Mouse (Mus musculus) T-helper 1 cell (primary cell): ENCODE data around the gene Cep350.

Source experiments
- in situ Hi-C: fragments of 300-600 bp; cut with MboI, MseI; formaldehyde crosslinking; loops from one replicate; pipeline ENCODE4 v1.15.1; 2025; ENCODE audit warnings: high pct_unique_total_duplicates

The Cep350 gene

DNA sequence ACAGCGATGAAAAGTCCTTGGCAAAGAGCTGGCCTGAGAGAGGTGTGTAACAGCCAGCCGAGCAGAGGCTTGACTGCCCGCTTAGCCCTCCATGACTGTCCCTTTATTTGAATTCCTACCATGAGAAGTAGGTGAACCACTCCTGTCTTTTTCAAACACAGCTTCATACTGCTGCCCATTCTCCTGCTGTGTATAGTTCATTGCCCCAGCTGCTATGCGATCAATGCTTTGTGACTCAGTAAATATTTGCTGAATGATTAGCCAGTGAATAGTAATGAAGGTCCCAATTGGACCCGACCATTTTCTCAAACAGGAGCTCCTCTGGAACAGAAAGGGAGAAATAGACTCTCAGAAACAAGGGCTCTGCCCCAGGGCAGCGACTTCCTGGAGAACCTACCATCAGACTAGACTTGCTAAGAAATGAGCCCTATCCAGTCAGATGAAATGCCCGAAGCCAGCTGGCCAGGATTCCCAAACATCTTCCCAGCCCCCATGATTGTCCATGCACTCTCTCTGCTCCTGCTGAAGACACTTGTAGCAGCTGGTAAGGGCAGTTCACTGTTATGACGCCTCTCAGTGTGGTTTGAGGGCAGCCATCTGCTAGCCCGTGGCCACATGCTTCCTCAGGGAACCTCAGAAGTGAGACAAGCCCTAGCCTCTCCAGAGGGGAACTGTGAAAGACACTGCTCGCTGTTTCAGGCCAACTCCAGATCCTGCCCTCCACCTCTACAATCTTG, 163.2 kb downstream of the Cep350 start:
- in situ Hi-C loops: no loop called here

DNA sequence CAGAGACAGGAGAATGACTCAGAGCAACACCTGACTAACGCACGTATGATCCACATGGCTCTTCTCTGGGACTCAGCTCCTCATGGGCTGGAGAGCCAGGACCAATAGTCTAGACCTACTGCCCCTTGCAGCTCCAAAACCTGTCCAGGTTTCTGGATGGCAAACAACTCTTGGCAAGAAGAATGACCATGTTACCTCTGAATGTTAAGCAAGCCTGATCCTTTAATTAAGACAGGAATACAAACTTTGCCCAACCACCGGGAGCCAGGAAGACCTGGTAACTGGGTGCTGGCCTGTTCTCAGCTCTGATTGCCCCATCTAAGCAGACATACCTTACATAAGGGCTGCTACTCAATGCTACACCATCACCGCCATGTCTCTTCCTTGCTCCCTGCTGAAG, 164.8 kb downstream of the Cep350 start:
- in situ Hi-C loops: no loop called here

DNA sequence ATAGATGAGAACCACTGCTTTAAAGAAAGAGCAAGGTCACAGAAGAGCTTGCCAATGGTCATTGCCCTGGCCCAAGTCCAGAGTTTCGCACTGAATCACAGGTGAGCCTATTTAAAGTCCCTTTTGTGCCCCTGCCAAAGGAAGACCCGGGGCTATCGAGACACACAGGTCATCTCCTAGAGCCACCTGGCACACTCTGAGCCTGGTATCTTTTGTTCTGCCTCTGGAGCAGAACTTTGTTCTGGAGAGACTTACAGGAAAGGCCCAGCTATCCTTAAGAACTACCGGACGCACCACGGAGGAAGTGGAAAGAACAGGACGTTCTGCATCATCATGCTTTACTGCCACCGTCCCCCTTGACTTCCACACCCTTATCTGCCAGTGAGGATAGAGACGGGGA, 167.4 kb downstream of the Cep350 start:
- in situ Hi-C loops: no loop called here

DNA sequence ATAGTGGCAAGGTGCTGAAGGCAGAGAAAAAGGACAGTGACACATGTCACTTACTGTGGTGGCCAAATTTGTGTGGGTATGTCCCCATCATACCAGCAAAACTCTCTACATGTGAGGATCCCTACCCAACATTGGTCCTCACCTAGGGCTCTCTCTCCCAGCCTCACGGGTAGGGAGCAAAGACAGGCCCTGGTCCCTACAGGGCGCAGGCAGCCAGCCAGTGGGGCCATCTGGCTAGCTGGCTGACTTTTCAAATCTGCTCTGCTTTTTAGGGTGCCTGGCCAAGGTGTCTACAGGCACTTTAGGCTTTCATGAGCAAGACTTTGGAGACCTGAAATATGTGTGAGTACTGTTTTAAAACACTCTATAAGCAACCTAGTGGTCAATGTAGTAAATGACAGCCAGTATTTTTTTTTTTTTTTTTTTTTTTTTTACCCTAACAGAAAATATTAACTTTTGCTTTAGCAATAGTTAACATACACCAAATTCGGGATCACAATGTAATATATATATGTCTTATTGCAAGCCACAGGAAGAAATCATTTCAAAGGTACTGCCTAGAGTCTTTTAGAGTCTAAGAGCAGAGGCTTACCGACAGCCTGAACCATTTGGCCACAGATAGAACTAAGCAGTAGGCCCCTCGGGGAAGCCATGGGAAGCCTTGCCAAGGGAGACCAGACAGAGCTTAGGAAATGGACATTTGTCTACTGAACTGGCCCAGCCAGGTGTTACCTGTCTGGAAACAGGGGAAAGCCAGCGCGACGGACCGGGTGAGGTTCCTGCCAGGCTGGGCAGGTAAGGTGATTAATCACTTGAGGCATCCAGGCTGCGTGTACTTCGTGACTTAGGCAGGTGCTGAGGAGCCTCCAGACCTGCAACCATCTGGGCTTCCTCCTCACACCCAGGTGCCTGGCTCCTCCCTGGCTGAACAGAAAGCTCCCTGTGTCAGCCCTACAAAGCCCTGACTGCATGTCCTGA, 171.8 kb downstream of the Cep350 start:
- in situ Hi-C loops: no loop called here

DNA sequence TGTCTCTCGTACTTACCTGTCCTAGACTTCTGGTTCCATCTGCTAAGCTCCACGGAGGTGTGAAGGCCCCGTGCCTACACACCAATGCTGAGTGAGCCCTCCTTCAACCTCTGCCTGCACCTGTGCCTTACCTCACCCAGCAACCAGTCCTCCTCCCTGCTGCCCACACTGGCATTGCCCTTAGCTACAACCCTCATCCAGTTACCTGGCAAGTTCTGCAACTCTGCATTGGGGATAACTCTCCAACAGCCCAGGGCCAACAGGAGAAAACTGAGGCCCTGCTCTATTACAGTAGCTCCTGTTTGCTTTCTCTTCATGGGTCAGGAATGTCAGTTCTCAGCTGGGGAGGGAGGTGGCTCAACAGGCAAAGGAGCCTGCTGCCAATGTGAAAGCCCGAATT, 175.1 kb downstream of the Cep350 start:
- in situ Hi-C loops: no loop called here

DNA sequence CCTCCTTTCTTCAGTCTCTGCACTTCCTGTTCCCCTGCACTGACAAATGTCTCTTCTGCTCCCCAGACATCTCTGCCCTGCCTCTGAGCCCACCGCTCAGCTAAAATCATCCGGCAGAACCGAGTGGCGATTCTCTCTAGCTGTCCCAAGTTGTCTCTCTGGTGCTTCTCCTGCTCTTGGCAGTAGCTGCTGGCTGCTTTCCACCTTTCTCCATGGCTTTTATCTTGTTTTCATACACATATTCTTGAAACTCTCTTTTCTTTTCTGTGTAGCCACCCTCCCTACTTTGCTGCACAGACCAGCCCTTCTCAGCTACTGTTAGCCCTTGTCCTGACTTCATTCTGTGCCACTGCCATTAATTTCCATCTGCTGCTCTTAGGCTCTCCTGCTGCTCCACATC, 175.6 kb downstream of the Cep350 start:
- in situ Hi-C loops: no loop called here

DNA sequence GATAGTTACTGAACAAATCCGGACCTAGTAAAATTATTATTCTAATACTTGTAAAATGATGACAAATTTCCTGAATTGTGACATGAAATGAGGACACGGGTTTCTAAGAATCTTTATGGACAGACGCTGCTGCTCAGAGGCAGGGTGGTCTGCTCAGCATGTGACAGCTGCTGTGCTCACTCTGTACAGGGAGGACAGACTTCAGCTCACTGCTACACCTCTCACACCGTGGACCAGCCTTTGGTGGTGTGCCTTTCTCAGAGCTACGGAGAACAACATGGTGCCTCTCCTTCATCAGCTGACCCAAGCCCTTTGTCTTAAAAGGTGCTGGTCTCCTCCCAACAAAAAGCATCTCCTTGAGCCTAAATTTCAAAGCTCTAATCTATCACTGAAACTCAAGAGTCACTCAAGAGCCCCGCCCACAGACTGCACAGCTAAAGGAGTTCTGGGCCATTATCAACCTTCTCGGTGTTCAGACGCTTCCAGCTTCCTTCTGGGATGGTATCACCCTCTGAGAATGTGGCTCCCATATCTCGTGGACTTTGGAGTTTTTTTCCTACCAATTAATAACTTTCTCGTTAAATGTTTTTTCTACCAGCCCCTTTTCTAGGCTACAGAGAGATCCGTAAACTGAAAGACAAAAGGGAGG, 176.2 kb downstream of the Cep350 start:
- in situ Hi-C loops: no loop called here

DNA sequence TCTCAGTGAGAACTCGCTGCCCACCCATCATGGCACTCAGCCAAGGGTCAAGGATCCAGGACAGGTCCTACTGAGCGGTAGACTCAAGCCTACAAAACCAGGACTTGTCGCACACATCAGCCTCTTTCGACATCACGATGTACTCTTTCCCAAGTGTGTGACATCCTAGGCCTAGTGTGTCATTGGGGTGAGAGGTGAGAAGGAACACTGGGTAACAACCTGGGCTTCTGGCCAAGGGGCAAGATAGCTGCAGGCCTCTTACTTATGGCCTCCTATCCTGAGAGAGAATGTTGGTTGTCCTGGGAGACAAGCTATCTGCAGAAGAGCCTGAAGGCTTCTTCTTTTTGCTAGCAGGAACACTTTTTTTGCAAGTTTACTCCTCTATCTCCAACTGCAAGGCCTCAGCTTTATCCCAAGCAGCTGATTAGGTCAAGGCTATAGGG, 177.2 kb downstream of the Cep350 start:
- in situ Hi-C loops: no loop called here
